In the genomic region with DNA sequence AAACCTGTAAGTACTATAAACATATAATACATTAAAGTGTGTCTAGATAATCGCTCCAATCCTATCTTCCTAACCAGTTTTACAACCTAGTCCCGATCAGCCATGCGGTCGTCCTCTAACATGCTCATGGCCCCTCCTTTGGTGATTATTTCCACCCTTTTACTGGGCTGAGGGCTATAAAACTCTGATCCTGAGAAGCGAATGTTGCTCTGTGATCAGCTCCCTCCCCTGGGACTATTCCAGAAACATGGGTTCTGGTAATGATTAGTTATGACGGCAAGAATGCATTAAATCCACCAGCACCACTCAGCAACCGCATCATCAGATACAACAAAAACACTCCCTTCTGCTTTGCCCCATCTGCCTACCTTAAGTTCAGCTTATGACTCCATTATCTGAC, we compare ENCODE assay signal across 30 mouse cellular contexts. TPM values are rescaled to one million over a fixed set of nuclear protein-coding genes. Genes with fewer than 3 reads are reported as not detected.
DNase-seq lines count a peak whose midpoint lies in the region; ATAC-seq and TF ChIP-seq lines count a peak whose summit lies in the region.
"Had no signal": no experiment of that assay in that cellular context is flagged by ENCODE, and none has a peak within 500 bp of the region (broad histone marks: within the 10 kb centered on the region; RNA-seq: fewer than 3 reads in every experiment).

No protein-coding gene starts in this region.

- H3K36me3 ChIP-seq in embryonic facial prominence, embryonic 14.5 days (ENCODE audit: control insufficient read depth, insufficient read depth, low read length), result peaks cover 46% of the 10 kb centered on the region
- H3K36me3 ChIP-seq in intestine, embryonic 16.5 days (ENCODE audit: control insufficient read depth, insufficient read depth, low read length), result 0 out of 2 replicates have a peak, but pooled peaks cover 9% of the 10 kb centered on the region
- peaks cover 36% of the 10 kb centered on the region for H3K36me3 ChIP-seq in limb, embryonic 14.5 days (ENCODE audit: control insufficient read depth, insufficient read depth, low read length)
- H3K36me3 ChIP-seq in forebrain, postnatal 0 days (ENCODE audit: insufficient read depth), result peaks cover 8% of the 10 kb centered on the region

- H3K9ac ChIP-seq in embryonic facial prominence, embryonic 14.5 days (ENCODE audit: low read depth, low read length), result no peak overlapping the region
- no peak overlapping the region for H3K9ac ChIP-seq in intestine, embryonic 16.5 days (ENCODE audit: low read depth, low read length)
- H3K9ac ChIP-seq in limb, embryonic 14.5 days (ENCODE audit: low read depth, low read length, severe bottlenecking), result no peak overlapping the region
- no peak overlapping the region for H3K9ac ChIP-seq in forebrain, postnatal 0 days
- H3K9ac ChIP-seq: forebrain, embryonic 15.5 days; kidney, embryonic 15.5 days; liver, embryonic 14.5 days had no signal

- ATAC-seq in embryonic facial prominence, embryonic 14.5 days (ENCODE audit: low read depth), result no peak
- peak; percentile 87 for ATAC-seq in intestine, embryonic 16.5 days
- peak; percentile 70; the same call in 1 of the 2 replicates for ATAC-seq in limb, embryonic 14.5 days (ENCODE audit: low FRiP score, low read depth)
- ATAC-seq in forebrain, postnatal 0 days, result no peak
- ATAC-seq: activated CD4-positive, CD25-positive, alpha-beta regulatory T cell, adult 4 months; forebrain, embryonic 15.5 days; hindbrain, embryonic 16.5 days; midbrain, embryonic 16.5 days had no signal

- no peaks in the 10 kb centered on the region for H3K27me3 ChIP-seq in embryonic facial prominence, embryonic 14.5 days (replicated peaks; ENCODE audit: control insufficient read depth, insufficient read depth, low read length)
- H3K27me3 ChIP-seq in intestine, embryonic 16.5 days (replicated peaks; ENCODE audit: control insufficient read depth, insufficient read depth, low read length), result no peaks in the 10 kb centered on the region
- no peaks in the 10 kb centered on the region for H3K27me3 ChIP-seq in limb, embryonic 14.5 days (ENCODE audit: control insufficient read depth, insufficient read depth, low read length)
- H3K27me3 ChIP-seq in forebrain, postnatal 0 days (ENCODE audit: insufficient read depth, low read length), result no peaks in the 10 kb centered on the region
- H3K27me3 ChIP-seq: forebrain, embryonic 15.5 days; kidney, embryonic 15.5 days had no signal

- no peak for TF ChIP-seq POLR2A in limb, embryonic 14.5 days (IDR thresholded peaks at IDR 0.05; ENCODE audit: borderline replicate concordance, extremely low read depth, insufficient read depth, insufficient read length)

- no peak for TF ChIP-seq CTCF in forebrain, postnatal 0 days (IDR thresholded peaks at IDR 0.05; ENCODE audit: low read depth)

- no peaks in the 10 kb centered on the region for H3K9me3 ChIP-seq in embryonic facial prominence, embryonic 14.5 days (ENCODE audit: control insufficient read depth, low read length)
- H3K9me3 ChIP-seq in intestine, embryonic 16.5 days (ENCODE audit: control insufficient read depth, low read length), result no peaks in the 10 kb centered on the region
- H3K9me3 ChIP-seq in limb, embryonic 14.5 days (ENCODE audit: control insufficient read depth, low read length), result no peaks in the 10 kb centered on the region
- H3K9me3 ChIP-seq in forebrain, postnatal 0 days (ENCODE audit: low read length), result no peaks in the 10 kb centered on the region
- H3K9me3 ChIP-seq: forebrain, embryonic 10.5 days; forebrain, embryonic 15.5 days; kidney, embryonic 15.5 days had no signal

- no peak overlapping the region for H3K4me3 ChIP-seq in embryonic facial prominence, embryonic 14.5 days (ENCODE audit: low read depth, low read length)
- H3K4me3 ChIP-seq in intestine, embryonic 16.5 days (ENCODE audit: low read length), result no peak overlapping the region
- no peak overlapping the region for H3K4me3 ChIP-seq in limb, embryonic 14.5 days (replicated peaks; ENCODE audit: low read length)
- H3K4me3 ChIP-seq in forebrain, postnatal 0 days (ENCODE audit: low read depth, low read length), result no peak overlapping the region
- H3K4me3 ChIP-seq: forebrain, embryonic 10.5 days; forebrain, embryonic 15.5 days; kidney, embryonic 15.5 days; layer of hippocampus, adult 2 months; left cerebral cortex, adult 2 months had no signal

- H3K4me2 ChIP-seq in embryonic facial prominence, embryonic 14.5 days (ENCODE audit: low read depth, low read length), result no peak overlapping the region
- no peak overlapping the region for H3K4me2 ChIP-seq in intestine, embryonic 16.5 days (ENCODE audit: low read depth, low read length)
- H3K4me2 ChIP-seq in limb, embryonic 14.5 days (replicated peaks; ENCODE audit: low read depth, low read length, severe bottlenecking), result no peak overlapping the region
- H3K4me2 ChIP-seq in forebrain, postnatal 0 days (ENCODE audit: low read depth), result no peak overlapping the region
- H3K4me2 ChIP-seq: forebrain, embryonic 15.5 days; kidney, embryonic 15.5 days; midbrain, embryonic 11.5 days had no signal

- no peak overlapping the region for H3K27ac ChIP-seq in embryonic facial prominence, embryonic 14.5 days (replicated peaks; ENCODE audit: low read depth, low read length)
- peak overlapping the region; percentile 76 for H3K27ac ChIP-seq in intestine, embryonic 16.5 days (ENCODE audit: low read length)
- H3K27ac ChIP-seq in limb, embryonic 14.5 days (replicated peaks; ENCODE audit: low read depth, low read length), result no peak overlapping the region
- H3K27ac ChIP-seq in forebrain, postnatal 0 days (ENCODE audit: low read depth, low read length), result no peak overlapping the region
- H3K27ac ChIP-seq: forebrain, embryonic 10.5 days; forebrain, embryonic 15.5 days; kidney, embryonic 15.5 days; layer of hippocampus, adult 2 months; left cerebral cortex, adult 2 months; liver, embryonic 14.5 days had no signal

- WGBS in embryonic facial prominence, embryonic 14.5 days, result 58% methylated on average over 7 of the region's 7 CpGs
- WGBS in intestine, embryonic 16.5 days, result 52% methylated on average over 7 of the region's 7 CpGs
- WGBS in limb, embryonic 14.5 days, result 19% methylated on average over 7 of the region's 7 CpGs
- 91% methylated on average over 7 of the region's 7 CpGs for WGBS in forebrain, postnatal 0 days

- H3K4me1 ChIP-seq in embryonic facial prominence, embryonic 14.5 days (ENCODE audit: control insufficient read depth, insufficient read depth, low read length), result no peaks in the 10 kb centered on the region
- H3K4me1 ChIP-seq in intestine, embryonic 16.5 days (ENCODE audit: control insufficient read depth, insufficient read depth, low read length), result peaks cover 7% of the 10 kb centered on the region
- H3K4me1 ChIP-seq in limb, embryonic 14.5 days (ENCODE audit: control insufficient read depth, insufficient read depth, low read length), result peaks cover 7% of the 10 kb centered on the region; the same call in 1 of the 2 replicates
- no peaks in the 10 kb centered on the region for H3K4me1 ChIP-seq in forebrain, postnatal 0 days (ENCODE audit: insufficient read depth)
- H3K4me1 ChIP-seq: forebrain, embryonic 10.5 days; kidney, embryonic 15.5 days had no signal

- DNase-seq in NIH3T3 (ENCODE audit: low read depth), result peak; percentile 36
- DNase-seq in embryonic facial prominence, embryonic 14.5 days (ENCODE audit: low spot score), result peak; percentile 30
- peak; percentile 55 for DNase-seq in limb, embryonic 14.5 days (ENCODE audit: low spot score)
- no peak for DNase-seq in adrenal gland, postnatal 14 days
- DNase-seq in forebrain, postnatal 0 days, result no peak
- DNase-seq in cerebellum, postnatal 36 days, result no peak
- DNase-seq: adrenal gland, adult 8-10 months; B cell, adult 2 months; cerebellum, adult 8-10 months; cerebellum, postnatal 25 days; embryo, embryonic 11 days; gastrocnemius, postnatal 10 days; heart, postnatal 14 days; kidney, adult 18-20 months; kidney, postnatal 25 days; liver; lung, adult 2 months; lung, postnatal 14 days; thymus, postnatal 14 days had no signal

RNA-seq across cellular contexts. Expression of gene Malsu1, which starts 40.3 kb away (rescaled TPM):
- polyA plus RNA-seq in embryonic facial prominence, embryonic 14.5 days (2014; fragmentation: Nextera tagmentation; extraction: Ambion mirVana), result 69.8 and 72.1 TPM in 2 replicates
- 69.1 and 74.4 TPM in 2 replicates for polyA plus RNA-seq in intestine, embryonic 16.5 days (2015; fragmentation: Nextera tagmentation; extraction: Ambion mirVana)
- 21.9 and 27.4 TPM in 2 replicates for polyA plus RNA-seq in limb, embryonic 14.5 days (2012; rRNA removed)
- polyA plus RNA-seq in limb, embryonic 14.5 days (2014; fragmentation: Nextera tagmentation; extraction: Ambion mirVana), result 72.1 and 72.9 TPM in 2 replicates
- 42.7 and 45.8 TPM in 2 replicates for total RNA-seq in adrenal gland, postnatal 14 days (2021)
- 25.5 and 28.0 TPM in 2 replicates for total RNA-seq in forebrain, postnatal 0 days (2014; rRNA removed)
- polyA plus RNA-seq in forebrain, postnatal 0 days (2015; fragmentation: Nextera tagmentation; extraction: Ambion mirVana), result 87.3 and 108 TPM in 2 replicates

Comparison
In these comparisons a context has a peak if more than half of its experiments do, and no peak if none do; other contexts are left out.
1. DNase-seq: peak in NIH3T3 (single experiment), embryonic facial prominence, embryonic 14.5 days (single experiment) and limb, embryonic 14.5 days (single experiment); none in adrenal gland, postnatal 14 days (single experiment), forebrain, postnatal 0 days (single experiment) and cerebellum, postnatal 36 days (0 of 2).
2. ATAC-seq: peak in intestine, embryonic 16.5 days (single experiment) and limb, embryonic 14.5 days (single experiment); none in embryonic facial prominence, embryonic 14.5 days (single experiment) and forebrain, postnatal 0 days (single experiment).